Mouse (Mus musculus): Measurements from ENCODE around the gene Arl2.

Gene Arl2

GRCm38 (mm10) chr19:6126789-6127580, 14.4 kb downstream of the Arl2 start:
- DNase-seq (ENCODE audit: low read depth): no peak

DNA sequence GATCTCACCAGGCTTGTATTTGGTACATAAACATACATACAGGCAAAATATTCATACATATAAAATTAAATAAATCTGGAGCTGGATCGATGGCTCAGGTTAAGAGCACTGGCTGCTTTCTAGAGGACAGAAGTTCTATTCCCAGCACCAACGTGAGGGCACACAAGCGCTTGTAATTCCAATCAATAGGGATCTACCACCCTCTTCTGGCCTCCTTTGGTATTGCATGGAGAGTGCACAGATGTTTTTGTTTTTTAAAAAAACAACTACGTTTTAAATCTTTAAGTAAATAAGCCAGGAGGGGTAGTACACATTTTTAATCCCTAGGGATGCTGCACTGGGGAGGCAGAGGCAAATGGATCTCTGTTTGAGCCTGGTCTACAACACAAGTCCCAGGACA, 15.1 kb downstream of the Arl2 start:
- DNase-seq (ENCODE audit: low read depth): peak; percentile 82

- DNase-seq (ENCODE audit: low read depth): peak; percentile 54
Observed at GRCm38 (mm10) chr19:6124898-6125297, 16.4 kb downstream of the Arl2 start.

- DNase-seq (ENCODE audit: low read depth): no peak
Observed at GRCm38 (mm10) chr19:6123330-6123729, 18.0 kb downstream of the Arl2 start.

GRCm38 (mm10) chr19:6121761-6122160, 19.6 kb downstream of the Arl2 start:
- DNase-seq (ENCODE audit: low read depth): no peak

GRCm38 (mm10) chr19:6118677-6119185, 22.6 kb downstream of the Arl2 start:
- no peak for DNase-seq (ENCODE audit: low read depth)

- DNase-seq (ENCODE audit: low read depth): peak; percentile 96
Observed at GRCm38 (mm10) chr19:6117986-6118676, 23.2 kb downstream of the Arl2 start, which contains the start of gene Sac3d1. Gene Sac3d1 (minus strand): TSS chr19:6118650.

GRCm38 (mm10) chr19:6117346-6117985, 23.9 kb downstream of the Arl2 start:
- no peak for DNase-seq (ENCODE audit: low read depth)

- no peak for DNase-seq (ENCODE audit: low read depth)
Observed at GRCm38 (mm10) chr19:6116113-6116850, 25.1 kb downstream of the Arl2 start.

DNA sequence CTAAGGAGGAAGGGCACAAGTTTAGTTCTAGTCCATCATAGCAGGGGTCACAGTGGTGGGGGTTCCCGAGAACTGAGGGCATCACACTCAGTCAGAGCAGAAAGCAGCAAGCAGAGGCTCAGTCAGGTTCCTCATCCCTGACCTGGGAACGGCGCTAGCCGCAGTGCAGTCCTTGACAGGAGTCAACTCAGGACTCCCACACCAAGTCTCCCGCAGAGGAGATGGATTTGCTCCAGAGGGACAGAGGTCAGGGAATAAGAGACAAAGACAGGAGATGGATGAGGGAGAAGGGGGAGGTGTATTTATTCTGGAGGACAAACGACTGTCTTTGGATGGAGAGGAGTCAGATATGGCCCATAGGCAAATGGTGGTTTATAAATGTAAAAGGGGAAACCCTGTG, 28.2 kb downstream of the Arl2 start:
- no peak for DNase-seq (ENCODE audit: low read depth)

DNA sequence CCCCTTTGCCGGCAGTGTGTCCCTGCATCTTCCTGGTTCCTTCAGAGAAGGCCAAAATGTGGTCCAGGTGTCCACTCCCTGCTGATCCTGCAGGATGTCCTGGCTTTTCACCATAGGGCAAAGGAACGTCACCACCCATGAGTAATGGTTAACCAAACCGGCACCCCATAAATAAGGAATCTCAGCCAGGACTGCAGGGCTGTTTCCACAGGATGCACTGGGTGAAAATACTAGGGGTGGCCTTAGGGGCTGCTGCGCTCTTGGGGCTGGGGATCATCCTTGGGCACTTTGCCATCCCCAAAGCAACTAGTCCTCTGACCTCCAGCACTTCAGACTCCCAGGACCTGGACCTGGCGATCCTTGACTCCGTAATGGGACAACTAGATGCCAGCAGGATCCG, 35.8 kb downstream of the Arl2 start, which contains the start of gene Naaladl1:
Gene Naaladl1, plus strand, starts transcription at position 197 of the 400 bp plus-strand sequence.
- no peak for DNase-seq (ENCODE audit: low read depth)

GRCm38 (mm10) chr19:6104476-6104875, 36.9 kb downstream of the Arl2 start:
- no peak for DNase-seq (ENCODE audit: low read depth)

GRCm38 (mm10) chr19:6102169-6102853, 39.0 kb downstream of the Arl2 start:
- peak; percentile 35 for DNase-seq (ENCODE audit: low read depth)

GRCm38 (mm10) chr19:6101186-6101585, 40.2 kb downstream of the Arl2 start:
- DNase-seq (ENCODE audit: low read depth): peak; percentile 71

GRCm38 (mm10) chr19:6097847-6098246, 43.5 kb downstream of the Arl2 start:
- DNase-seq (ENCODE audit: low read depth): no peak

GRCm38 (mm10) chr19:6094119-6094518, 47.2 kb downstream of the Arl2 start, which contains the start of gene AC131692.1:
Gene AC131692.1 (plus strand): TSS chr19:6094419.
- no peak for DNase-seq (ENCODE audit: low read depth)

- no peak for DNase-seq (ENCODE audit: low read depth)
Observed at GRCm38 (mm10) chr19:6088841-6089240, 52.5 kb downstream of the Arl2 start.

- peak; percentile 87 for DNase-seq (ENCODE audit: low read depth)
Observed at GRCm38 (mm10) chr19:6085417-6085879, 55.9 kb downstream of the Arl2 start.

DNA sequence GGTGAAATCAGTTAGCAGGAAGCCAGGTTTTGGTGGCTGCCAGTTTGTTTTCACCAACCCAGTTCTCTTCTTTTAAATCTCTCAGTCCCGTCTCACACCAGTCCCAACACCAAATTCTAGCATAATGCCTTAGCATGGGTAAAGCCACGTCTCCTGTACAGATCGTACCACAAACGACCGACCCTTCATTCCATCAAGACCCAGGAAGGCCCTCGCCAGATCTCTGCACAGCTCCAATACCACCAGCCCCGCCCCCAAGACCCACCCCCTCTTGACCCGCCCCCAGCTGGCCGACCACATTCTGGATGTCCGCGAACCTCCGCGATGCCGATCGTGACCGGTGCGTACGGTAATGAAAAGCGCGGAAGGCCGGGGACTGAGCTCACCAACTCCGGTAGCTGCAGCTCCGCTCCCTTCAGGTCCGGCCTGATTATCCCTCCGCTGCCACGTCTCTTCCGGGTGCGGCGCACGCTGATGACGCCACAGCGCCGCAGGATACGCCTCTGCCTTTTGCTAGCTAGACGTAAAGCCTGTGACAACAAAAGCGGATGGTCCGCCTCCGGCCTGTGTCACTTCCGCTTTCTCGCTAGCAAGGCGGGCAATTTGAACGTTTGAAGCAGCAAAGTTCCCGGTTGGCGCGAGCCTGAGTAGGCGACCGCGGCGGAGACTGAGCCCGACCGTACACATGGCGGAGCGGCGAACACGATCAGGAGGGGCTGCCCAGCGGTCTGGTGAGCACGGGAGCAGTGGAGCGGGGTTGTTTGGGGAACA, 56.7 kb downstream of the Arl2 start, which contains the start of the genes Zfpl1 and Cdca5:
Gene Zfpl1, minus strand, starts transcription at position 479 of the 771 bp plus-strand sequence.
Gene Cdca5, plus strand, starts transcription at position 506 of the 771 bp plus-strand sequence.
- peak; percentile 100 for DNase-seq (ENCODE audit: low read depth)

Data from NIH3T3 (cell line).